Mouse (Mus musculus) forebrain, embryonic 15.5 days (tissue): Measurements from ENCODE around the gene Gm7233. TPM values are rescaled to one million over a fixed set of nuclear protein-coding genes. Genes with fewer than 3 reads are reported as not detected.
"Not testable (repeated sequence)": the region's sequence is repeated elsewhere in the genome, so short reads cannot be mapped to it uniquely, and the experiment has no call there.

Experiments
- ATAC-seq: fragments of 200-750 bp; cut with Nextera tagmentation; replicated peaks from 2 replicates; pipeline ENCODE4 v1.8.0; 2017; ENCODE audit warnings: mild to moderate bottlenecking, moderate TSS enrichment, moderate library complexity
- H3K27ac ChIP-seq: fragments of 300-500 bp; sonication (generic); replicated peaks from 2 replicates; pipeline ENCODE4 v1.5.1; 2015; ENCODE audit warnings: mild to moderate bottlenecking, inconsistent platforms
- H3K27me3 ChIP-seq: fragments of 300-500 bp; sonication (generic); 2 replicates; pipeline ENCODE4 v1.6.1; 2015; ENCODE audit warnings: inconsistent platforms
- H3K36me3 ChIP-seq: fragments of 300-500 bp; sonication (generic); 2 replicates; pipeline ENCODE4 v1.6.1; 2015; ENCODE audit warnings: mild to moderate bottlenecking, inconsistent platforms
- H3K4me1 ChIP-seq: fragments of 300-500 bp; sonication (generic); 2 replicates; pipeline ENCODE4 v1.6.1; 2015; ENCODE audit warnings: inconsistent platforms
- H3K4me2 ChIP-seq: fragments of 300-500 bp; sonication (generic); replicated peaks from 2 replicates; pipeline ENCODE4 v1.6.1; 2015; ENCODE audit warnings: mild to moderate bottlenecking, inconsistent platforms
- H3K4me3 ChIP-seq: fragments of 300-500 bp; sonication (generic); 2 replicates; pipeline ENCODE4 v1.5.1; 2015; ENCODE audit warnings: mild to moderate bottlenecking, inconsistent platforms
- H3K9ac ChIP-seq: fragments of 300-500 bp; sonication (generic); replicated peaks from 2 replicates; pipeline ENCODE4 v1.6.1; 2015; ENCODE audit warnings: mild to moderate bottlenecking, inconsistent platforms
- H3K9me3 ChIP-seq: fragments of 300-500 bp; sonication (generic); 2 replicates; pipeline ENCODE4 v1.6.1; 2016; ENCODE audit warnings: inconsistent platforms
- WGBS: fragments of 180-500 bp; shearing (Covaris S2); methylation state at CpG from one replicate; pipeline ENCODE4 v1.1.7; 2015; ENCODE audit warnings: mixed read lengths; 5-methylcytosine and 5-hydroxymethylcytosine counted together
- polyA plus RNA-seq: library from polyadenylated mRNA; unstranded; fragments of >200 nt; fragmentation: Nextera tagmentation; extraction: Ambion mirVana; gene quantifications from 2 replicates; pipeline ENCODE4 v1.2.1, GENCODE M21; 2015

The Gm7233 gene
- polyA plus RNA-seq = not detected in 2 replicates

DNA sequence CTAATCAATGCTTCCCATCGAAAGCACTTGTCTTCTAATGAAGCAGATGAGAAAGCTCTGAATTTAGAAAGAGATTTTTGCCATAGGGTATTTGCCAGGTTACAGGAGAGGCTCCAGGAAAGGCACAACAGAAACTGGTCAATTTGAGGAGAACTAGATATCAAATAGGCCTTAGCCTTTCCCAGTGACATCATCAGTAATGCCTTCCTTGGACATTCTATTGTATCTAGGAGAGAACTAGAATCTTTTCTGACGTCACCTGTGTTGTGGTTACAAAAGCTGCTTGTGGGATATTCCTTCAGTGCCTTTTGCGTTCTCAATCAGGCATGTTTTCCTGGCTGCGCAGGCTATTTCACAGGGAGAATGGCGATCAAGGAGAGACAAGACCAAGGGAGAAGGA lies at the start of gene Gm7233:
TSS of gene Gm7233 (plus strand) at position 301 of the 400 bp plus-strand sequence.
- H3K27me3 ChIP-seq, H3K4me3 ChIP-seq, H3K27ac ChIP-seq, H3K9ac ChIP-seq, H3K36me3 ChIP-seq, ATAC-seq, H3K4me2 ChIP-seq, H3K4me1 ChIP-seq, H3K9me3 ChIP-seq: not testable (repeated sequence)
- 82% methylated on average over 5 of the region's 5 CpGs for WGBS

DNA sequence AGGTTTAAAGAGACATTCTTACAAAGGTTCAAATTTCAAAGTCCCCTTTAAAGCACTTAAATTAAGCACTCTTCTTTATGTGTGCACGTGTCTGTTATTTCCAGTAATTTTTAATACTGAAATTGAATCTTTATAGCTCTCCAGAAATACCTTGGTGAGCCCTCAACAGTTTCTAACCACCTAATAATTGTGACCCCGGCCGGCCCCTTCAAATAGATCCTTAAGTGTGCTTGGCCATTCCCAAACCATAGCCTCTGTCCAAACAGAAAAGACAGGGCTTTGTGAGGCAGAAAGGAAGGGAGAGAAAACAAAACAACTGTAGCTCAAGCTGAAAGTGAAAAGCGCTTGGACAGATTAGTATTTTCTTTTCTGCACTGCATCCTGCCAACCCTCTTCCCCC lies 12.5 kb upstream of the Gm7233 start:
- not testable (repeated sequence) for H3K36me3 ChIP-seq, H3K9ac ChIP-seq, H3K27ac ChIP-seq, H3K4me3 ChIP-seq, H3K4me1 ChIP-seq, H3K4me2 ChIP-seq, H3K27me3 ChIP-seq, H3K9me3 ChIP-seq, ATAC-seq
- 64% methylated on average over 4 of the region's 4 CpGs for WGBS

DNA sequence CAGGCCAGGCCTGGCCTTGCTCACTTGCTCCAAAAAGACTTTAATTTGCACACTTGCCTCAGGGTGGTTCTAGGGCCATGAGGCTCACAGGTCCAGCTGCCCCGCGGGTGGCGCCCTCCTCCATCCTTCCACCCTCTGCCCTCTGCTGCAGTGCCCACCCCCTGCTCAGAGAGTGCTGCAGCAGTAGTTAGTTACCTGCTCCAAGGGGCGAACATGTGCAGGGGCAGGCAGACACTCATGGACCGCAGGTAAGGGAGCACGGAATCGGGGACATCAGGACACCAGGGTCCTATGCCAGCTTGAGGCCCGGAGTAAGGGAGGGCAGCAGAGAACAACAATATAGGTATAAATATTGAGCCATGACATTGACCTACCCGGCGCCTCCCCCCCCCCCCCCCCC lies 11.7 kb upstream of the Gm7233 start:
- WGBS = no CpG with 5 or more reads among the region's 10 CpGs

DNA sequence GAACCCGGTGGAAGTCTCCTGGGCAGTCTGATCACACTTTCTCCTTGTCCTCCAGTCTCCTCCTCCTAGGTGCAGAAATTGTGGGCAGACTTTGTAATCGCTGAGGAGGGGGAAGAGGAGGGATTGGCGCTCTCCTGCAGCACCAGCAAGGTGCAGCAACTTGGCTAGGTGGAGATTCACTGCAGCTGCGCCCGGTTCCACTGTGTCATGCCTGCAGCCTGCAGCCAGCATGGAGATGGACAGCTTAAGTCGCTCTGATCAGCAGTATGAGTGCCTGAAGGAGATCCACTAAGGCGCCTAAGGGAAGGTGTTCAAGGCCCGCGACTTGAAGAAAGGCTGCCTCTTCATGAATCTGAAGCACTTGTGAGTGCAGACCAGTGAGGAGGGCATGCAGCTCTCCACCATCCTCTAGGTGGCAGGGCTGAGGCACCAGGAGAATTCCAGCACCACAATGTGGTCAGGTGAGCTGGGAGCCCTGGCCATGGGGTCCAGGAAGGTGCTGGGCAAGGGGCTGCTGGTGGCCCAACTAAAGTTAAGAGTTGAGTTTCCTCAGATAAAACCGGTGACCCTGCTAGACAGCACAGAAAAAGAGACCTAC lies 11.0 kb upstream of the Gm7233 start:
- H3K27ac ChIP-seq, H3K27me3 ChIP-seq, H3K9ac ChIP-seq, ATAC-seq, H3K9me3 ChIP-seq, H3K4me2 ChIP-seq, H3K36me3 ChIP-seq, H3K4me3 ChIP-seq, H3K4me1 ChIP-seq: not testable (repeated sequence)
- WGBS = 16% methylated on average over 1 of the region's 10 CpGs

More for the DNA sequence above, 11.7 kb upstream of the Gm7233 start:
- H3K4me1 ChIP-seq, H3K4me3 ChIP-seq, ATAC-seq, H3K36me3 ChIP-seq, H3K4me2 ChIP-seq, H3K27ac ChIP-seq, H3K9me3 ChIP-seq, H3K9ac ChIP-seq, H3K27me3 ChIP-seq: not testable (repeated sequence)

DNA sequence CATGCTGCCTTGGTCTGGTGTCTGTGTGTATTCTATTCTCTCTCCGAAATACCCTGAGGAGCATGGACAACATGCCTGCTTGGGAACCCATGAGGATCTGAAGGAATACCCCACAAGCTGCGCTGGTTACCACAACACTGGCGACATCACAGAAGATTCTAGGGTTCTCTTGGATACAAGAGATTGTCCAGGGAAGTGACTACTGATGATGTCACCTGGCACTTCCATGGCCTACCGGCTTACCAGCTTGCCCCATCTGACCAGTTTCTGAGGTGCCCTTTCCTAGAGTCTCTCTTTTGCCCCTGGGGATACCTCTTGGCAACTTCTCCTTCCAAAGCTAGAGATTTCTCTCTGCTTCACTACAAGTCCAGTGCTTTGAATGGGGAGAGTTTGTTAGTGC lies 55.5 kb downstream of the Gm7233 start, which contains the start of gene Gm8122:
TSS of gene Gm8122 (minus strand) at position 101 of the 400 bp plus-strand sequence.
- 94% methylated on average over 4 of the region's 4 CpGs for WGBS
- H3K27me3 ChIP-seq, H3K4me3 ChIP-seq: not testable (repeated sequence)

More for the DNA sequence above, 55.5 kb downstream of the Gm7233 start, which contains the start of gene Gm8122:
- not testable (repeated sequence) for H3K9ac ChIP-seq, H3K4me1 ChIP-seq, ATAC-seq, H3K9me3 ChIP-seq, H3K4me2 ChIP-seq, H3K36me3 ChIP-seq, H3K27ac ChIP-seq

Other genes starting within 250 kb of the Gm7233 start
- gene Gm8082, start 186.2 kb upstream of the Gm7233 start, polyA plus RNA-seq = not detected in 2 replicates
- not detected in 2 replicates for gene Gm10376, start 164.2 kb upstream of the Gm7233 start, polyA plus RNA-seq
- not detected in 2 replicates for gene Gm8094, start 103.2 kb upstream of the Gm7233 start, polyA plus RNA-seq
- gene Gm8104, start 79.3 kb upstream of the Gm7233 start, polyA plus RNA-seq = not detected in 2 replicates
- gene Gm8122, start 55.4 kb downstream of the Gm7233 start, polyA plus RNA-seq = not detected in 2 replicates
- not detected in 2 replicates for gene Gm8126, start 78.8 kb downstream of the Gm7233 start, polyA plus RNA-seq
- gene Gm9732, start 95.2 kb downstream of the Gm7233 start, polyA plus RNA-seq = not detected in 2 replicates
- gene Gm8127, start 114.0 kb downstream of the Gm7233 start, polyA plus RNA-seq = not detected in 2 replicates
- gene 1700001F09Rik, start 167.9 kb downstream of the Gm7233 start, polyA plus RNA-seq = not detected in 2 replicates
- not detected in 2 replicates for gene Gm8138, start 236.5 kb downstream of the Gm7233 start, polyA plus RNA-seq